Mouse (Mus musculus): Measurements from ENCODE around the gene Eef1a2.

Gene Eef1a2

DNA sequence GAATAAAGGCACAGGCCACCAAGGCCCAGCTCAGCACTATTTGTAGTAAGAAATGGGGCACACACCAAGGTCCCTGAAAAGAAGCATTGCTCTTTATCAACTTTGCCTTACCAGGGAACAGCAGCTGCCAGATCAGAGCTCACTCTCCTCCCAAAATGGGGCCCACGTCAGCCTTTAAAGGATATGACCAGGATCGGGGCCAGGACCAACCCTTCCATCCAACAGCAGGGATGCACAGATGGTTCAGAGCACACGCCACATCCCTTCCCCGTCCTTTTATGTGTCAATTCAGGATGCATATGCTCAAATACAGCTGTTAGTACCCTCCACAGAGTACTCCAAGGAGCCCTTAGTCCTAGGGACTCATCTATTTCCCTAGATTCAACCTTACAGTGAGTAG, 26.6 kb downstream of the Eef1a2 start:
- DNase-seq = peak; percentile 56

DNA sequence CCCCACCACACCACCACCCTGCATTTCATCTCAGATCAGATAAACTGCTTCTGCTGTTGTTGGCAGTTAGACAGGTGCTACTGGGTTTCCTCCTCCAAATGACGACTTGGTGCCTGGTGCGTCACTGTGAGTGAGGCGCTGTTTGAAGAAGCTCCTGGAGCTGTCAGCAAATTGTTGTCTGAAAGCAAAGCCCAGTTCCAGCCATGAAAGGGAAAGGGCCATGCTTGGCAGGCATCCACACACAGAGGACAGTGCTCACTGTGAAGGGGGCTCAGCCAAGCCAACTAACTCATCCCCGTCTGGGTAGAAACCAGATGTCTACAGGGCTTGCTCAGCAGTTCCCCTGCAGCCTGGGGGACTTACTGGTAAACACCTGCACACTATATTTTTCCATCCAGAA, 27.9 kb downstream of the Eef1a2 start:
- DNase-seq = peak; percentile 66

DNA sequence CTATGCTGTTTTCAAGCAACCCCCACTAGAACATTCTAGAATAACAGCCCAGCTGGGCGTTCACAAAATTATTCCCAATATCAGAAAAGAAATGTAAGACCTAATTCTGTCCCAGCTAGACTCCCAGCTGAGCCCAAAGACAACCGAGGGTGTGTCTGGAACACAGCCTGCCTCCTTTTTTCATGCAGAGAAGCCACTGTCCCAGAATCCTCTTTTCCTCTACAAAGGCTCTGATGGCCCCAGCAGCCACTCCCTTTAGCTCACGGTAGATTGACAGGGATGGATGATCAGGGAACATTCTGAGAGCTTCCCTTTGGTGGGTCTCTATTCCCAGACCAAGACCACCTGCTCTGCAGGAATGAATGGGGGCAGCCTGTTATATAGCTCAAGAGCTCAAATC, 29.0 kb downstream of the Eef1a2 start:
- no peak for DNase-seq

DNA sequence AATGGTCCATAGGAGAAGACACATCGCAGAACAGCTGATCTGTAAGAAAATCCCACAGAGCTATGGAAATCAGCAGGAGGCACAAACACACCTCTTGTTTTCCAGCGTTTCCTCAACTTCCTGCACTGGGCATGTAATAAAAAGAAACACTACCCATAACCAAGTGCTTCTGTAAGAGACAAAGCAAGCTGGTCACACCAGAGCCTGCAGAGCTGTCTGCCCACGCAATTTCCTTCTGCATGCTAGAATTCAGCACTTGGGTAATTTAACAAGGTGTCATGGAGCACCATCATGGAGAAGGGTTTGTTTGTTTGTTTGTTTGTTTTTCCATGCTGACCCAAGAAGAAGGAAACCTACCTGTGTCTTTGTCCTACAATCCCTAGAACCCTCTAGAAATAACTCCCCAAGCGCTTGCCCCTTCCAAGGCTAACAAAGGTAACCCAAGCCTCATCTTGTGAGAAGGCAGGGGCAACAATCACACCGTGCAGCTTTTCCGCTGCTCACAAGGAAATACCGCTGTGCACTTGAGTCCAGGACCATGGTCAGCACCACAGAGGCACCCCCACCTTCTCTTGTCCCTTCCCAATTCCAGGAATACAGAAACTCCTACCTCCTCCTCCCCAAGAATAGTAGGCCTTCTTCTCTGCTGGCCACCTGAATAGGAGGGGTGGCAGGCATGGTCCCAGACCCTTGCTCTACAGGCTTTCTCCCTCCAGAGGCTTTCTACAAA, 30.9 kb downstream of the Eef1a2 start:
- peak; percentile 45 for DNase-seq

DNA sequence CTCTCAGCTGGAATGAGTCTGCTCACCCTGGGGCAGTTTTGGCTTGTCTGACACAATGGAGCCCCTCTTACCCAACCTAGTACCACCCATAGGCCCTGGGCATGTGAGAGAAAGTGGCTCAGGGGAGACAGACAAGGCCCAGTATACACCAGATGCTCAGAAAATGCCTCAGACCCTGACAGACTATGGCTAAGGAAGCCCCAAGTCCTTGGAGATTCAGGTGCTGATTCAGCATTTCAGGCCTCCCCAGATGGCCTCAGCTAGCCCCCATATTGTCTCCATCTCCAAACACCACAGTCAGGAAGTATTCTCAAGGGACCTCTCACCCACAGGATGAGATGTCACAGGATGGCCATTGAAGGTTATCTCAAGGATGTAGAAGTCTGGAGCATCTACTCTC, 34.2 kb downstream of the Eef1a2 start:
- no peak for DNase-seq

DNA sequence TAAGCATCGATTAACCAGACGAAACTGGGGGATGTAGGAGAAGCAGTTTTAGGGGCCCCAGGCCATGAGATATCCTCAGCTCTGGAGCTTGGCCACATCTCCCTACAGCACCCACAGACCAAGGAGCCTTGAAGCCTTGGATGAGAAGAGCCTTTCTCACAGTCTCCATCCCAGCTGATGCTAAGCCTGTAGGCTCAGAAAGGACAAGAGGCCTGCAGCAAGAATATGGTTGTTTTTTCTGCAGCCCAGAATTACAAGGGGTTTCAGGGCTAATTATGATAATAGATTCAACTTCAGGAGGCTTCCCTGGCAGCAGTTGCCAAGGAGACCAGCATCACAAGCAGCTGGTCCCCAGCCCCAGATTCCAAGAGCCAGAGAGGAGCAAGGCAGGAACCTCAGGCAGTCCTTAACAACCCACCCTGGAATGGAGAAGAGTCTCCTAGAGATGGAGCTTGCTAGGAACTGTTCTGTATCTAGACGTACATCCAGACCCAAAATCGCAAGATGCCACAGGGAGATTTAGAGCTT, 35.8 kb downstream of the Eef1a2 start:
- peak; percentile 57 for DNase-seq

DNA sequence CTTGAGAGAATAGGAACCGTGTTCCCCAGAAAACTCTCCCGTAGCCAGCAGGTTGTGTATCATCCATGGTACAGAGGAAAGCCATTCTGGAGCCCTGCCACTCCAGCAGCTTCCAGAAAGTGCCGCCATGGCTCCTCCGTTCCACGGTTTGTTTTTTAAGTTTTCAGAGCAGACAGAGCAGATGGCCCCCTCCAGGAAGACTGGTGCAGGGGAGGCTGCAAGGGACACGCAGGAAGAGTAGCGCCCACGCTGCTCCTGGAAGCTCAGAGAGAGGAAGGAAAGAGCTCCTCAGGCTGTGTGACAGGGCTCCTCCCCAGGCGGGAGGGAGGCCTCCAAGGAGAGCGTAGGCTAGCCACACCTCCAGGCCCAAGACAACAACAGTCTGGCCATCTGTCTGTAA, 36.9 kb downstream of the Eef1a2 start:
- DNase-seq = peak; percentile 95

DNA sequence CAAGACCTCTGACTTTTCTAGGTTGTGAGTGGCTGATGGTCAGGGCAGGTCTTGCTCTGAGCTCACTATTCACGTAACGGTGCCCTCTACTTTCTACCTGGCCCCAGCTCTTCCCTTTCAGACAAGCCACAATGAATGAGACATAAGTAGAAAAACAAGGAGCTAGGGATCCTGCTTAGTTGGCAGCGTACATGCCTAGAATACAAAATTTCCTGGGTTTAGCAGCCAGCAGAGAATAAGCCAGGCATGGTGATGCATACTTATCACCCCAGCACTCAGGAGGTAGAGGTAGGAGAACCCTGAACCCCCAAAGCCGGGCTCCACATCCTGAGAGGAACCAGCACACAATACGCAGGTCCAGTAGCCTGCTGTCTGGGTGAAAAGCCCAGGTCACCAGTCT, 40.4 kb downstream of the Eef1a2 start:
- DNase-seq = no peak

DNA sequence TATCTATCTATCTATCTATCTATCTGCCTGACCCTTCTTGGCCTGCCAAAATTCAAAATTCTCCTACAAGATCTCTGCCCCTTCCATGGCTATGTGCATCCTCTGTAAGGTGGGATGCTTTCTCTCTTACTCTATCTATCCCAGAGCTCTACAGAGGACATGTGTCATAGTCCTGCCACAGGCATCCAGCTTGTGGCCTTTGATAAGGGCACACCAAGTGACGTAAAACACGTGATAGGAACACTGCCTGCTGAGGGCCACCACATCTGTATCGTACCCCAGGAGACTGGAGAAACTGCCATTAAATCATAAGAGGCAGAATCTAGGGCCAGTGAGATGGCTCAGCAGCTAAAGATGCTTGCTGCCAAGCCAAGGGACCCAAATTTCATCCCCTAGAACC, 41.4 kb downstream of the Eef1a2 start:
- no peak for DNase-seq

DNA sequence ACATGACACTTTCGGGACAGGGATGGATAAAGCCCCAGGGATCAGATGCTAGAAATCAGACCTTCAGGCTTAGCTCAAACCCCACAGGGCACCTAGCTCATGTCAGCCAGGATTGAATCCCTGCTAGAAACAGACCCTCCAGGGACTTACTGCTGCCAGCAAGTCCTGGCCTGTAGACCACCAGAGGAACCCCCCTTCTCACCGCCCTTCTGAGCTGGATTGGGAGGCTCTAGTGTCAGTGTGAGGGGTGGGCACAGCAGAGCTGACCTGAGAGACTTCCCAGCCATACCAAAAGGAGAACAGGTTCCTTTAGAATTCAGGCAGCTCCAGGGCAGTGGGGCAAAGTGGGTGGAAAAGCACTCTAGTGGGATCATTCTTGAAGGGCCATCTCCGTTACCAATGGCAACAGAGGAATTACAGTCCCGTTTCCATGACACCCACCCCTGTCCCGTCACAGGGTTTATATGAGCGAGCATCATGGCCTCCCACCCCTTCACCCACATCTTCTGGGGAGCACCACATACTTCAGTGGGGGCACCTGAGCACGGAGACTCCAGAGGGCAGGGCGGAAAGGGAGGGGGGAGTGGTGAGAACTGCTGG, 43.0 kb downstream of the Eef1a2 start:
- DNase-seq = peak; percentile 56

DNA sequence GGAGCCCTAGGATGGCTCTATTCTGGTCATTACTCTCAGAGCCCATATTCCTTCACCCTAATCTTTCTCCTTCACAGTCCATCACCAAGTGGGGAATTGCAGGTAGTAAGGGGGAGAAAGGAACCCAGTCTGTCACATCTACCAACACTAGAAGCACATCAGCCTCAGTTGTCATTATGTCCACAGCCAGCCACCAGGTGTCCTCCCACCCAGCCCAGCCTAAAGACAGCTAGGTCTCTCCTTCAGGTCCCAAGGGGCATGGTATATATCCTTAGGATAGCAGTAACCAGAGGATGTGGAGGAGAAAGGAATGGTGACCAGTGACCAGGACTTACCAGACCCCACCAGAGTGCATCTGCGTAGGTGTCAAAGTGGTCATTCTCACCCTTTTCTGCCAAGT, 45.1 kb downstream of the Eef1a2 start:
- DNase-seq = no peak

DNA sequence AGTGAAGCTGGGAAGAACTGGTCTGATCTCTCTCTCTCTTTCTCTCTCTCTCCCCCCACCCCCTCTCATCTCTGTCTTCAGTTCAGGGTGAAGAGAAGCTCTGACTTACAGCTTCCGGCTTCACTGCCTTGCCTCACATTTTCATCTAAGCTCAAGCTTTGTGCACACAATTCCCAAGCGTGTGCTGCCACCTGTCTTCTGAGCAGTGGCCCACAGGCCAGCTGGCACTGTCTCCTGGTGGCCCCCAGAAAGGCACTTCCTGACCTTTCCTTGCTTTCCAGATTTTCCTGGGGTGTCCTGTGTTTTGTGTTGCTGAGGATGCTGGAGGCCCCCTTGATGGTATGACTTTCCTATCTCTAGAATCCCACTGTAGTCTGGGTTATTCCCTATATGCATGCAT, 52.7 kb downstream of the Eef1a2 start:
- DNase-seq = no peak

DNA sequence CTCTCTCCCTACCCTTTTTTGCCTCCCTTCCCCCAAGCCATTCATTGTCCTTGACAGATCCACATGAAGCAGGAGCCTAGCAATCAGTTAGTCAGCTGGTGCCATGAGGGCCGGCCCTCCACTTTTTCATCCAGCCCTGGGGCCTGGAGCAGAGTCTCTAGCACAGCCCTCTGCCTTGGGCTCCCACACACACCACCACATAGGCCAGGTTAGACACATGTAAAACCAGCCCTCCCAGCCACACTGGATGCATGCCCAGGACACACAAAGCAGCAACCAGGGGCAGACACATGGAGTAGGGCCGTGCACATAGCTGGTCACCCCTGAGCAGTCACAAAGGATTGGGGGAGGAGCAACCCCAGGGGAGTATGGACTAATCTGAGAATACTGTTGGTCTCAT, 54.7 kb downstream of the Eef1a2 start:
- no peak for DNase-seq

DNA sequence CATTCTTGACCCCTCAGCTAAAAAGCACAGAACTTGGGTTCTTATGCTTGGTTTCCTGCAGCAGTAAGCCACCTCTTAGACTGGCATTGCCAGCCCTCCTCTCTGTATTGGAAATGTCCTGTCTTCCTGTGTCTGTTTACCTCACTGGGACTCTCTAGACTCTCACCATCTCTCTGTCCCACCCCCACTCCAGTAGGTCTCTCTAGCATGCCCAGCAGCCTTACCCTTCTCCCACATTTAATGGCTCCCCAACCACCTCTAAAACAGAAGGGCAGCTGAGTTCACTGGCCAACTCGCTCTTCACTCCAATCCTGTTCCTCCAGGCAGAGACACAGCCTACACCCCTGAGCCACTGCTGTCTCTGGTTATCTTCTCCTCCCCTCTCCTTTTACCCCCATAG, 55.2 kb downstream of the Eef1a2 start:
- DNase-seq = no peak

DNA sequence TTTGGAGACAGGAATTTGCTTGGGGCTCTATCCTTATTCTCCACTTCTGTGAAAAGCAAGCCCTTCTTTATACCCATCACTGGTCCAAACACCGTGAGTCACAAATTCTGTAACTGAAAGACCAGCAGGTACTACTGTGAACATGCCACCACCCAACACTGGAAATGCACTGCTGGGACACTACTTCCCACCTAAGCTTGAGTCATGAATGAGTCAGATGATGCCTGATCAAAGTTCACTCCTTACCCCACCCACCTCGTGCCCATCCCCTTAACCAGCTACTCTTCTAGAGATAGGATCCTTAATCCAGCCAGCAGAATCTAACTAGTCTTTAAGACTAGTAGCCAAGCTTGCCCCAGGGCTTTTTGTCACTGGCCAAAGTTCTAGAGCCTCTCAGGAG, 56.7 kb downstream of the Eef1a2 start:
- DNase-seq = no peak

Data from right cerebral cortex, adult 18-20 months (tissue).